Mouse (Mus musculus): Measurements from ENCODE around the gene Gm20388.

DNA sequence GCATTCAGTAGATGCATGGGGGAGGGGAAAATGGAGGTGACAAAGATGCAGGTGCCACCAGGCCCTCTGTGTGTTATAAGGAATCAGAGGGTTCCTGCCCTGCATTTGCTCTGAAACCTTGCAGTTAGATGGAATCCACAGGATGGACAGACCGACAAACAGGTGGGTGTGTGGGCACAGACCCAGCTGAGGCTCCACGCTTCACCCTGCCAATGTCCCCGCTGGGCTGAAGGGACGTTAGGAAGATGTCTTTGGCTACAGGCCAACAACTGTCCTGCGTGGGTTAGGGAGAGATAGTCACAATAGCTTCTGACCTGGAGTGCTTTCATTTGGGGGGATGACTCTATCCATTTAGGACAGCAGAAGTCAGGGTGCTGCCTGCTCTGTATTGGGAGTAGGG, 399.4 kb downstream of the Gm20388 start:
- no peak for TF ChIP-seq GATA1 (IDR thresholded peaks at IDR 0.05; ENCODE audit: low read length)
- no peak for TF ChIP-seq TAL1 (IDR thresholded peaks at IDR 0.05; ENCODE audit: low read length)

Measured in erythroblast, embryonic 14.5 days (primary cell).